Mouse (Mus musculus) small intestine, adult 2 months (tissue): Measurements from ENCODE around the gene Scube3. TPM values are rescaled to one million over a fixed set of nuclear protein-coding genes. Genes with fewer than 3 reads are reported as not detected.
A peak's percentile ranks its signal among the peaks of the same experiment; 100 is the strongest.

Experiments used
- H3K27ac ChIP-seq: fragments of 200-500 bp; 2 replicates; pipeline ENCODE4 v1.5.1; 2012; ENCODE audit warnings: low read depth, low read length, control low read depth, inconsistent platforms; ENCODE audit not compliant: insufficient read depth
- H3K27me3 ChIP-seq: fragments of 200-500 bp; 2 replicates; pipeline ENCODE4 v1.6.1; 2012; ENCODE audit warnings: mild to moderate bottlenecking, moderate library complexity, low read length, inconsistent platforms; ENCODE audit not compliant: control insufficient read depth, insufficient read depth
- H3K36me3 ChIP-seq: fragments of 200-500 bp; 2 replicates; pipeline ENCODE4 v1.6.1; 2012; ENCODE audit warnings: mild to moderate bottlenecking, low read length, control low read depth, inconsistent platforms; ENCODE audit not compliant: control insufficient read depth, insufficient read depth
- H3K4me1 ChIP-seq: fragments of 200-500 bp; 2 replicates; pipeline ENCODE4 v1.6.1; 2012; ENCODE audit warnings: low read length, inconsistent platforms, mixed read lengths; ENCODE audit not compliant: control insufficient read depth, insufficient read depth, insufficient read length
- H3K4me3 ChIP-seq: fragments of 200-500 bp; 2 replicates; pipeline ENCODE4 v1.5.1; 2012; ENCODE audit warnings: low read depth, mild to moderate bottlenecking, control low read depth, inconsistent platforms, low read length, moderate library complexity
- CTCF ChIP-seq: fragments of 200-500 bp; IDR thresholded peaks from 2 replicates; pipeline ENCODE4 v1.5.1; 2012; ENCODE audit warnings: low read depth, mild to moderate bottlenecking, control low read depth, inconsistent platforms, low read length, moderate library complexity, mixed read lengths; ENCODE audit not compliant: insufficient replicate concordance, insufficient read length; ENCODE audit errors: extremely low read depth
- POLR2A ChIP-seq: fragments of 200-500 bp; IDR thresholded peaks from 2 replicates; pipeline ENCODE4 v1.6.1; 2012; ENCODE audit warnings: low read depth, mild to moderate bottlenecking, control low read depth, inconsistent platforms, low read length, moderate library complexity
- WGBS: fragments of 180-500 bp; shearing (Covaris S2); methylation state at CpG from one replicate; pipeline ENCODE4 v1.1.7; 2018; 5-methylcytosine and 5-hydroxymethylcytosine counted together
- polyA plus RNA-seq: library from polyadenylated mRNA; depleted of rRNA; stranded (reverse); fragments of >200 nt; gene quantifications from 2 replicates; pipeline ENCODE4 v1.2.3, GENCODE M21; 2012

Gene Scube3
- polyA plus RNA-seq, 1 experiment: 1.2 TPM

DNA sequence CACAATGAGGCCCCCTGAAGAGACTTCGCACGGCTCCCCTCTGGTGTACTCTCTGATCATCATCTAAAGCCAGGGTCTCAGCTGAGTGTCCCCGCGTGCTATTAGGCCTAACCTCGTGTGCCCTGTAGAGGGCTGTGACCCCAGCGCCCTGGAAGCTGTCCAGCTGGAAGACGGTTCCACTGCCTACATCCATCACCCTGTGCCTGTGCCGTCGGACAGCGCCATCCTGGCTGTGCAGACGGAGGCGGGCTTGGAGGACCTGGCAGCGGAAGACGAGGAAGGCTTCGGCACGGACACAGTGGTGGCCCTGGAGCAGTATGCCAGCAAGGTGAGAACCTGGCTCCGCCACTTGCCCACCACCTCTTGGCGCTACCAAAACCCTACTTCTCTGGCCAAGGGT is 55.7 kb downstream of the Scube3 start:
- 88% methylated on average over 18 of the region's 18 CpGs for WGBS
- H3K27ac ChIP-seq: no peak overlapping the region
- H3K4me3 ChIP-seq: no peak overlapping the region
- no peaks in the 10 kb centered on the region for H3K4me1 ChIP-seq
- H3K36me3 ChIP-seq: peaks cover 5% of the 10 kb centered on the region; the same call in 1 of the 2 replicates
- H3K27me3 ChIP-seq: no peaks in the 10 kb centered on the region
- no peak for TF ChIP-seq CTCF
- TF ChIP-seq POLR2A: no peak

GRCm38 (mm10) chr17:28201982-28202381 is 60.0 kb downstream of the Scube3 start:
- Histone ChIP-seq H3K4me1 (no peaks in the 10 kb centered on the region), H3K4me3 (no peak overlapping the region), H3K27ac (no peak overlapping the region), H3K27me3 (no peaks in the 10 kb centered on the region), H3K36me3 (peaks cover 5% of the 10 kb centered on the region; the same call in 1 of the 2 replicates)
- 87% methylated on average over 14 of the region's 14 CpGs for WGBS
- TF ChIP-seq CTCF (no peak), POLR2A (no peak)

DNA sequence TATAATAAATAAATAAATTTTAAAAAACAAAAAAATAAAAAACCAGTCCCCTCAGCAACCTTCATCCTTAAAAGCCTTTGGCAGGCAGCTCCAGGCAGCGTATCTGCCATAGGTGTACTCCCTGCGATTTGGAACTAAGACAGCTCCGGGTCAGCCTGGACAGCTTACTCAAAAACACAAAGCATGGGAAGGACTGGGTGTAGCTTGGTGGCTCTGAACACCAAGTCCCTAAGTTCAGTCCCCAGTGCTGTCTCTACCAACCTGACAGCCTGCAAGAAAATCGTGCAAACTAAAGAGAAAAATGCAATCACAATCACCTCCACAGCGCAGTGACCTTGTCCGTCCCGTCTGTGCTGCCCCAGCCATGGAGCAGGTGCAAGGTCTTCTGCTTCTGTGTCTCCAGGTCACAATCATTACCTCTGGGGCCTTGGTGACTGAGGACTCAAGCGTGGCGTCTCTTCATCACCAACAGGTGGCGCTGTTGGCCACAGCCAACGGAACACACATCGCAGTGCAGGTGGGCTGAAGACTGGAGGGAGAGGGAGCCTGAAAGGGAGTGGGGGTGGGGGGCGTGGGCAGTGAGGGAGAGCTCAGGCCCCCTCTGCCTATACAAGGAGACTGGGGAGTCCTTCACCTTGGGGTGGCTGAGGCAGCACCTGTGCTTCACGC is 62.2 kb downstream of the Scube3 start:
- Histone ChIP-seq H3K27ac (no peak overlapping the region), H3K27me3 (no peaks in the 10 kb centered on the region), H3K36me3 (peaks cover 5% of the 10 kb centered on the region; the same call in 1 of the 2 replicates), H3K4me3 (no peak overlapping the region), H3K4me1 (no peaks in the 10 kb centered on the region)
- 39% methylated on average over 14 of the region's 14 CpGs for WGBS
- TF ChIP-seq POLR2A: no peak
- peak; percentile 78 for TF ChIP-seq CTCF

- TF ChIP-seq POLR2A (no peak), CTCF (no peak)
- Histone ChIP-seq H3K4me3 (no peak overlapping the region), H3K27ac (no peak overlapping the region), H3K36me3 (peaks cover 5% of the 10 kb centered on the region; the same call in 1 of the 2 replicates), H3K27me3 (no peaks in the 10 kb centered on the region), H3K4me1 (no peaks in the 10 kb centered on the region)
- WGBS: 89% methylated on average over 8 of the region's 8 CpGs
Measured at GRCm38 (mm10) chr17:28205443-28205842, 63.5 kb downstream of the Scube3 start.

GRCm38 (mm10) chr17:28207092-28207491 is 65.2 kb downstream of the Scube3 start:
- TF ChIP-seq CTCF: no peak
- no peak for TF ChIP-seq POLR2A
- 75% methylated on average over 8 of the region's 8 CpGs for WGBS
- Histone ChIP-seq H3K27me3 (no peaks in the 10 kb centered on the region), H3K36me3 (no peaks in the 10 kb centered on the region; the same call in 1 of the 2 replicates), H3K4me1 (no peaks in the 10 kb centered on the region), H3K4me3 (no peak overlapping the region), H3K27ac (peak overlapping the region; percentile 30; the same call in 1 of the 2 replicates)

- H3K27ac ChIP-seq: peak within 1 kb of the TSS; percentile 70
- H3K36me3 ChIP-seq: no peaks in the 10 kb centered on the region; the same call in 1 of the 2 replicates
- 21% methylated on average over 26 of the region's 26 CpGs for WGBS
- no peaks in the 10 kb centered on the region for H3K27me3 ChIP-seq
- TF ChIP-seq POLR2A: no peak
- TF ChIP-seq CTCF: peak; percentile 48
- H3K4me1 ChIP-seq: peaks cover 3% of the 10 kb centered on the region; the same call in 1 of the 2 replicates
- peak within 1 kb of the TSS; percentile 73 for H3K4me3 ChIP-seq
Measured at GRCm38 (mm10) chr17:28207591-28208313, 65.8 kb downstream of the Scube3 start, which contains the start of gene Def6. Gene Def6, plus strand, starts transcription at chr17:28207778.

- TF ChIP-seq POLR2A (no peak), CTCF (no peak)
- Histone ChIP-seq H3K27ac (peak overlapping the region; percentile 70), H3K4me3 (peak overlapping the region; percentile 73), H3K4me1 (peaks cover 3% of the 10 kb centered on the region; the same call in 1 of the 2 replicates), H3K27me3 (no peaks in the 10 kb centered on the region), H3K36me3 (no peaks in the 10 kb centered on the region)
- WGBS: 81% methylated on average over 8 of the region's 8 CpGs
Measured at GRCm38 (mm10) chr17:28208314-28208612, 66.3 kb downstream of the Scube3 start.
